Mouse (Mus musculus): ENCODE data around the gene Ppp1r13l.

DNA sequence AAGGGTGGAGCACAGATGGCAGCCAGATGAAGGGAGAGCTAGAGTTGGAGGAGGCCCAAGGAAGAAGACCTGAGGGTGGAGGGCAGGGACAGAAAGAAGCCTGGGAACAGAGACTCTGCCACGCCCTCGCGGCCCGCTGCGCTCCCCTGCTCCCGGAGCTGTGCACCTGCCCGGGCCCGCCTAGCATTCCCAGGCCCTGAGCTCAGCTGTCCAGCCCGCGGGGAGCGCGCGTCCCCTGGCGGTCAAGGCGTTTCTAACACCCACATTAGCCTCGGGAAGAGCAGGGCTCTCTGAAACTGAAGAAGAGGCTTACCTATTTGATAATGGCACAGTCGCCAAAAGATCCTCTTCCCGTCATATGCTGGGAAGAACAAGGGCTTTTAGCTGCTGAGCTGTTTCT lies 4.3 kb downstream of the Ppp1r13l start:
- TF ChIP-seq CTCF (IDR thresholded peaks at IDR 0.05; ENCODE audit: borderline replicate concordance, control insufficient read depth, extremely low read depth, insufficient read depth, low read length, poor library complexity) (peak; percentile 93), POLR2A (IDR thresholded peaks at IDR 0.05; ENCODE audit: control insufficient read depth, extremely low read depth, insufficient read depth, low read length, poor library complexity) (no peak)
